Mouse (Mus musculus): ENCODE results near the gene Crabp2. TPM values are rescaled to one million over a fixed set of nuclear protein-coding genes. Genes with fewer than 3 reads are reported as not detected.

The Crabp2 gene
- total and polyA plus RNA-seq, 3 experiments: 0.38 to 1.0 TPM; not detected in 1

DNA sequence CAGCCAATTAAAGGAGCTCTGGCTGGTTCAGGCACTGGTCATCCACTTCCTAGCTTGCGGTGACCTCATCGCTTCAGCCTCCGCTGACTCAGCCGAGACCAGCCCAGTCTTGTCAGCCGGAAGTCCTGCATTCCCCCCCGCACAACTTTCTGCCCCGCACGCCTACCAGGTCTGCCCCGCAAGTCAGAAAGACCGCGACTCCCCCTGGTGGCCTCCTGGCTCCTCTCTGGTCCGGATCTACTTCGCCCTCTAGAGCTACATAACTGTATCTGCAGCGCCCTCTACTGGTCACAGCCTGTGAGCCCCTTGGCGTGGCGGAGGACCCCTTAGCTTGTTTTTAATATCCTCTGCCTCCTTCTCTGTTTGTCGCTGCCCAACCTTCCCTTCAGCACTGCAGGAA, 38.4 kb downstream of the Crabp2 start:
- H3K27ac ChIP-seq (ENCODE audit: insufficient read depth, low read depth): peak overlapping the region; percentile 20; the same call in 1 of the 2 replicates
- H3K79me2 ChIP-seq (replicated peaks; ENCODE audit: control insufficient read depth, extremely low read depth, insufficient read depth, poor library complexity, severe bottlenecking): no peaks in the 10 kb centered on the region
- peaks cover 38% of the 10 kb centered on the region for H3K27me3 ChIP-seq (replicated peaks)
- no peaks in the 10 kb centered on the region for H3K36me3 ChIP-seq (replicated peaks in 1 of 2; ENCODE audit: control insufficient read depth in 1 of 2, insufficient read depth in 1 of 2, low read length in 1 of 2)
- in situ Hi-C loops (cut with MboI; ENCODE audit: low pct_ligation_motif_present, low pct_unique_long_range_greater_than_20kb, low sequenced_read_pairs): no loop called here
- peak; percentile 96 for TF ChIP-seq SMC3 (IDR thresholded peaks at IDR 0.05; ENCODE audit: low read depth, low read length)
- peak; percentile 73 for TF ChIP-seq ETS1 (conservative IDR thresholded peaks at IDR 0.05; ENCODE audit: low read depth, low read length)
- no peak for TF ChIP-seq PAX5 (IDR thresholded peaks at IDR 0.05; ENCODE audit: low read length)
- no peak for TF ChIP-seq ZNF384 (IDR thresholded peaks at IDR 0.05; ENCODE audit: low read depth, low read length)
- peak; percentile 86 for TF ChIP-seq ELF1 (IDR thresholded peaks at IDR 0.05; ENCODE audit: low read depth, low read length)
- peak; percentile 86 for TF ChIP-seq MAZ (IDR thresholded peaks at IDR 0.05; ENCODE audit: low read depth, low read length)
- TF ChIP-seq ZC3H11A (IDR thresholded peaks at IDR 0.05; ENCODE audit: low read depth, low read length): peak; percentile 75
- peak; percentile 75 for TF ChIP-seq BHLHE40 (IDR thresholded peaks at IDR 0.05; ENCODE audit: low read depth, low read length)
- no peak for TF ChIP-seq RCOR1 (conservative IDR thresholded peaks at IDR 0.05; ENCODE audit: low read depth, low read length)
- TF ChIP-seq TCF12 (IDR thresholded peaks at IDR 0.05; ENCODE audit: low read depth, low read length): peak; percentile 52; the same call in 1 of the 2 replicates
- TF ChIP-seq NRF1 (IDR thresholded peaks at IDR 0.05; ENCODE audit: low read depth, low read length): peak; percentile 41; the same call in 1 of the 2 replicates
- peak; percentile 98 for TF ChIP-seq RAD21 (IDR thresholded peaks at IDR 0.05; ENCODE audit: low read depth, low read length)
- peak; percentile 74; the same call in 1 of the 2 replicates for TF ChIP-seq MAX (IDR thresholded peaks at IDR 0.05; ENCODE audit: low read length)
- peak; percentile 65; the same call in 1 of the 2 replicates for TF ChIP-seq MAFK (IDR thresholded peaks at IDR 0.05; ENCODE audit: insufficient replicate concordance, low read length)
- TF ChIP-seq SIN3A (IDR thresholded peaks at IDR 0.05; ENCODE audit: low read length): no peak; the same call in 1 of the 2 replicates
- no peak for TF ChIP-seq E2F4 (IDR thresholded peaks at IDR 0.05; ENCODE audit: insufficient replicate concordance, low read depth, low read length)
- peak; percentile 82 for TF ChIP-seq IRF4 (IDR thresholded peaks at IDR 0.05; ENCODE audit: low read depth, low read length)
- no peak for TF ChIP-seq USF2 (conservative IDR thresholded peaks at IDR 0.05; ENCODE audit: low read depth, low read length)
- peak; percentile 44; the same call in 1 of the 2 replicates for TF ChIP-seq NELFE (IDR thresholded peaks at IDR 0.05; ENCODE audit: low read depth, low read length)
- peak; percentile 82 to 100 for TF ChIP-seq CTCF (conservative IDR thresholded peaks at IDR 0.05 in 1 of 2, IDR thresholded peaks at IDR 0.05 in 1 of 2; ENCODE audit: low read depth in 2 of 2, low read length in 2 of 2)
- peak; percentile 76 for TF ChIP-seq MEF2A (IDR thresholded peaks at IDR 0.05; ENCODE audit: borderline replicate concordance, low read depth, low read length)
- peak; percentile 44; the same call in 1 of the 2 replicates for TF ChIP-seq JUND (conservative IDR thresholded peaks at IDR 0.05; ENCODE audit: low read depth, low read length)
- TF ChIP-seq POLR2A (IDR thresholded peaks at IDR 0.05; ENCODE audit: low read depth, low read length): no peak
- TF ChIP-seq ZMIZ1 (IDR thresholded peaks at IDR 0.05; ENCODE audit: low read depth, low read length): no peak; the same call in 1 of the 2 replicates
- peak; percentile 8; the same call in 1 of the 2 replicates for TF ChIP-seq EP300 (IDR thresholded peaks at IDR 0.05; ENCODE audit: low read length)
- peak; percentile 31 for TF ChIP-seq MXI1 (IDR thresholded peaks at IDR 0.05; ENCODE audit: low read depth, low read length)
- TF ChIP-seq MYC (IDR thresholded peaks at IDR 0.05; ENCODE audit: low read depth, low read length): peak; percentile 77; the same call in 1 of the 2 replicates
- TF ChIP-seq POLR2AphosphoS2 (IDR thresholded peaks at IDR 0.05; ENCODE audit: low read depth, low read length): no peak
- dilution Hi-C loops (cut with MboI; ENCODE audit: extremely low pct_ligation_motif_present, extremely low pct_unique_long_range_greater_than_20kb, low sequenced_read_pairs): no loop called here
- peak overlapping the region; percentile 30 to 49 (median 46) for H3K4me3 ChIP-seq (replicated peaks in 1 of 3; ENCODE audit: low read depth in 2 of 3, low read length in 2 of 3, poor library complexity in 1 of 3)
- peak; percentile 99 for DNase-seq (ENCODE audit: extremely low read depth)
- peaks cover 21 to 61% of the 10 kb centered on the region in 2 experiments for H3K4me1 ChIP-seq (ENCODE audit: control insufficient read depth in 1 of 2, insufficient read depth in 2 of 2)
- no peaks in the 10 kb centered on the region for H3K9me3 ChIP-seq (replicated peaks; ENCODE audit: low read length)
- peak overlapping the region; percentile 85 for H3K4me2 ChIP-seq (ENCODE audit: insufficient read depth, low read depth, poor library complexity, severe bottlenecking)
- H3K9ac ChIP-seq (ENCODE audit: insufficient read depth, low read depth): peak overlapping the region; percentile 69
